Mouse (Mus musculus) embryo, embryonic 11 days (tissue): ENCODE results near the gene Ubxn7.

Experiments
- DNase-seq: peaks from one replicate; pipeline ENCODE4 v3.0.0-alpha.2; 2015

The Ubxn7 gene

GRCm38 (mm10) chr16:32384885-32385284 is 52.8 kb downstream of the Ubxn7 start:
- DNase-seq, result no peak

DNA sequence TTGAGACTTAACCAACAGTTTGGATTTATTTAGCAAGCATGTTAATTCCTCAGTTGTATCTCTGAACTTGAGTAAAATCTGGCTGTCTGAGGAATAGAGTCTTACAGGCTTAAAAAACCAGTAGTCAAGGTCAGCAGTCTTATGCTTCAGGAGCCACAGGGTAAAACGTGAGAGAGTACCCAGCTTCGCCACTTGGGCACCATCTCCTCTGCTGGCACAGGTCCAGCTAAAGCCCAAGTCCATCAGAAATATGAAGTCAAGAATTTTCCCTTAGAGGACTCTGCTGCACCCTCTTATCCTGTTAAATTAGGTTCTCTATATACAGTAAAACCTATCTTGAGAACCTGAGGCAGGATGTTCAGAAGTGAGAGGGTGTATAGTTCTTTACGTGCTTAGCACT is 54.8 kb downstream of the Ubxn7 start:
- no peak for DNase-seq

- no peak for DNase-seq
Observed at GRCm38 (mm10) chr16:32389049-32389448, 57.0 kb downstream of the Ubxn7 start.

DNA sequence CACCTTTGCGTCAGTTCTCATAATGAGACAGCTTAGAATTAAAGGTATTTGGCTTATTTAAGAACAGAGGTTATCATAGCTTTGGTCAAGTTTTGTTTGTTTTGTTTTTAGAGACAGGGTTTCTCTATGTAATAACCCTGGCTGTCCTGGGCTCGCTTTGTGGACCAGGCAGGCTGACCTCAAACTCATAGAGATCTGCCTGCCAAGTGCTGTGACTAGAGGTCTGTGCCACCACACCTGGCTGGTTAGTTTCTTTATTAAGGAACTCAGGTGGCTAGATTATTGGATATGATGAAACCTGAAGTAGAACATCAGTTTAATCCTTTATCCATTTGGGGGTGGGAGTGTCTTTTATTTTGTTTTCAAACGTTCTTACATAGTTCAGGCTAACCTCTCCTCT is 57.8 kb downstream of the Ubxn7 start:
- DNase-seq, result no peak

- DNase-seq, result no peak
Observed at GRCm38 (mm10) chr16:32390882-32391281, 58.8 kb downstream of the Ubxn7 start.

GRCm38 (mm10) chr16:32395679-32396540 is 63.9 kb downstream of the Ubxn7 start:
- DNase-seq, result no peak

GRCm38 (mm10) chr16:32396541-32396835 is 64.4 kb downstream of the Ubxn7 start:
- DNase-seq, result no peak

- DNase-seq, result no peak
Observed at GRCm38 (mm10) chr16:32398206-32398605, 66.1 kb downstream of the Ubxn7 start.

DNA sequence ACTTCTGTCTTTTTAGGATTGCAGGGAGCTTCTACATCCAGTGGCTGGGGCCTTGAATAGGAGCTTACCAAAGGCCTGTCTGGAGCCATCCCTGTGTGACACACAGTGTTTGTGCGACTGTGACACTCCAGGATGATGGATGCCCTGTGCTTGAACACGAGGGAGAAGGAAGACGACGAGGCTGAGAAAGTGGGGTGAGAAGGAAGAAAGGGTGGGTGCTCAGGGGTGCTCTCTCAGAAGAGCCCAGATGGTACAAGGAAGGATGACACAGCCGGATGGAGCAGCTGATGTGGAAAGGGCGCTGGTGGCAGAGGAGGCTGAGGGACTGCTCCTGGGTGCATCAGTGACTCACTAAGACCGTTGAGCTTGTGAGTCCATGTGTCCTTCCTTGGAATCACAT is 68.2 kb downstream of the Ubxn7 start, which contains the start of gene Tm4sf19:
Gene Tm4sf19 (plus strand): TSS at position 240 of the 400 bp plus-strand sequence.
- DNase-seq, result no peak

DNA sequence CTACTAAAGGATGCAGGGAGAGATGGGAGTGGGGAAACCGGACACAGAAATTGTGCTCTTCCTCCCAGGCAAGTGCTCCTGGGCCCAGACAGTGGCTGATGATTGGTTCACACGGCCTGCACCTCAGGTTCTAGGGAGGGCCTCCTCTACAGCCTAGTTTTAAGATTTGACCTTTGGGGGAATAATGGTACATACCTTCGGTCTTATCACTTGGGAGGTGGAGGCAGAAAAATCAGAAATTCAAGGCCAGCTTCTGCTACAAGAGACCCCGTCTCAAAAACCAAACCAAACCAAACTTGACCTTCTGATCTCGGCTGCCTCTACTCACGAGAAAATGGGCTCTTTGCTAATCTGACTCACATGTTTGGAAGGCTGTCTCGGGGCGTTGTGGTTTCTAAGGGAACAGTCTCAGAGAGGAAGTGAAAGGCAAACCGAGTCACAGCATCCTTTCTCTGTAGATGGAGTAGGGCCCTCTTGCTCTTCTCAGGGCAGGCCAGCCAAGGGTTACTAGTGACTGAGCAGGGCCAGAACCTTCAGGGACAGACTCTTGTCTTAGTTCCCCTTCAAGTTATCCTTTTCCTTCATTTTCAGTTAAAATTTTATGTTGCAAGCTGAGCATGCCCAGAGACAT is 69.4 kb downstream of the Ubxn7 start:
- DNase-seq, result no peak

DNA sequence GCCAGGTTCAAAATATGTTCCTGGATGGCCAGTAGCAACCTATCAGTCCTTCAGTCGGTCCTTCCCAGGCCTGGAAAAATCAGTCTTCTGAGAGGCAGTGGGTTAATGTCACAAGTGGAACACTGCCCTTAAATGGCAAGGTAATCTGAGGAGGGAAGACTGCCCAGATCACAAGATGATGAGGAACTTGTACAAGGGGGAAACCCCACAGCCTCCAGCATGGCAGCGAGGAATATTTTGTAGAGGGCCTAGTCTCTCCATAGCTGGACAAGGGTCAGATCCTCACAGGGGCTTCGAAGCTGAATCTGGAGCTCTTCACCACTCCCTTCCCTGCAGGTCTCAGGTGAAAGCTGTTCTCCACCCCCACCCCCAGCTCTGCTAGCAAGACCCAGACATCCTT is 70.8 kb downstream of the Ubxn7 start:
- no peak for DNase-seq

- DNase-seq, result no peak
Observed at GRCm38 (mm10) chr16:32405716-32406115, 73.7 kb downstream of the Ubxn7 start.

DNA sequence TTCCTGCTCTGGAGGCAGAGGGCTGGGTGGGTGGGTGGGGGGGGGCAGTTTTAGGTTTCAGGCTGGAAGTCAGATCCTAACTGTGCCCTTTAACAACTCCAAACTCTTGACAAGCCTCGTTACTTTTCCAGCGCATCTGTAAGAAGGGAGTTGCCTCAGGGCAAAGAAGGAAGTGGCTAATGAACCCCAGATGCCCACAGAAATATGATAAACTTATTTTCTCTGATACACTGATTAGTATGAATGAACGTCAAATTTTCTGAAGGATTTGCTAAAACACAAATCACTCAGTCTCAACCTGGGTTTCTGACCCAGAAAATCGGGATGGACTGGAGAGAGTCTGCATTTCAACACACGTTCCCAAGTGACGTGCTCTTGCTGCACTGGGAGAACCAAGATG is 74.6 kb downstream of the Ubxn7 start:
- peak; percentile 15 for DNase-seq

DNA sequence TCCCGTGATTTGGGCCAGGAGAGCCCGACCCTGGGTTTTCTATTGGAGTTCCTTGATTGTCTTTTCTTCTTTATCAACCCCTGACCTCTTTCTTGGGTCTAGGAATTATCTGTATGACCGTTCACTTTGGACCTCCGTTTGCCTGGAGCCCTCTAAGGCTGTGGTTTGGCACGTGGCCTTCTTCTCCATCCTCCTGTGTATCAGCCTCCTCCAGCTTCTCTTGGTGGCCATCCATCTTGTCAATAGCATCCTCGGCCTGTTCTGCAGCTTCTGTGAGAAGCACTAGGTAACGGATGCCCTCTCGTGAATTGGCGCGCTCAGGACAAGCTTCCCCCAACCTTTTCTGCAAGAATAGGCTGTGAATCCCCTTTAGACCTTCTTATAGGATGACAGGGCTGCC is 75.7 kb downstream of the Ubxn7 start:
- no peak for DNase-seq

DNA sequence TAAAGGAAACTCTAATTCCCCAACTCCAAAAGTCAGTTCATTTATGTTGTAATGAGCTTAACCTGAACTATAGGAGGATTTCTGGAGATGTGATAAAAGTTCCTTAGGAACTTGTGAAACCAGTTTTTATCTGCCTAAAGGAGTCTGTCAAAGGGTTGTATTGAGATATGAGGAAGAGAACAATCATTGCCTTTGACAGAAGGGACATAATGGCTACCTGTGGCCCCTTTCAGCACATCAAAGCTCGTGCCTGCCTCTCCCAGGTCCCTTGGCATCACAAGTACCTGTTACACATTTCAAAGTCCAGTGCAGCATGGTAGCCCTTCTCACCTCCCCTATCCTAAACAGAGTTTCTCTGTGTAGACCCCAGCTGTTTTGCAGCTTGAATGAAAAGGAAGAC is 85.4 kb downstream of the Ubxn7 start:
- no peak for DNase-seq

- peak; percentile 96 for DNase-seq
Observed at GRCm38 (mm10) chr16:32419517-32420483, 87.7 kb downstream of the Ubxn7 start, which contains the start of gene Tctex1d2. Gene Tctex1d2 (plus strand): TSS chr16:32419702.

DNA sequence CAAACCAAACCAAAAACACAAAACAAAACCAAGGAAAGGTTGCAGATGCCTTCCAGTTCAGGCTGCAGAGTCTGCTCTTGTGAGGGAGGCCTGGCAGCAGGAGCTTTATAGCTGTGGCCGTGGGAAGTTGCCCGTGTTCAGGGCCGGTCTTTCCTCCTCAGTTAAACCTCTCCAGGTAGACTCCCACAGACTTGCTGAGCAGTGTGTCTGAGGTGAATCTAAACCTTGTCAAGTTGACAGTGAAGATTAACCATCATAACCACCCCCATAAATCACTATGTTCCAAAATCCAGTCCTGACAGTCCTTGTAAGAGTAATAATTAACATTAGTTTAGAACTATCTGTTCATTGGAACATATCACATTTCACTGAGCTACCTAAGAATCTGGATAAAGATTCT is 95.4 kb downstream of the Ubxn7 start:
- no peak for DNase-seq

DNA sequence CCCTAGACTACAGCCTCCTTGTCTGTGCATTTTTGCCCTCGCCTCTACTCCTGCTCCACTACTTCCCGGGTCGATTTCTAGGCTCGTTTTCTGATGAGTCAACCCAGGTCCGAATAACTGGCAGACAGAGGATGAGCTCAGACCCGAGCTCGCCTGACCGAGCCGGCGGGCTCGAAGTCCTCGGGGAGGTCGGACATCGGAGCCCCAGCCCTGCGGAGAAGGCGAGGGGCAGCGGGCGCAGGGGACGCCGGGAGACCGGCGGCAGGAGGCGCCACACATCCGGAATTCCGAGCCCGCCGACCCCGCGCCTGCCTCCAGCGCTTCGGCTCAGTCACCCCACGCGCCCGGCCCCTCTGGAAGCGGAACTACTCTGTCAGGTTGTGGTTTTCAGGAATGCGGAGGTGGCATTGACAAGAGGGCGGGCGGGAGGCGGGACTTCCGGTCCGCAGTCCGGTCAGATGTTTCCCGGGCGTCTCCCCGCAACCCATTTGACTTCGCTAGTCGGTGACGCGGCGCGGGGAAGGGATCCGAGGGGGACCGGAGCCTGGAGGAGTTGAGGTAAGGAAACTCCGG is 98.5 kb downstream of the Ubxn7 start, which contains the start of gene Pcyt1a:
Gene Pcyt1a (plus strand): TSS at position 448 of the 573 bp plus-strand sequence.
- peak; percentile 96 for DNase-seq

- DNase-seq, result peak; percentile 50
Observed at GRCm38 (mm10) chr16:32431047-32431591, 99.1 kb downstream of the Ubxn7 start.

- DNase-seq, result no peak
Observed at GRCm38 (mm10) chr16:32431926-32432325, 99.9 kb downstream of the Ubxn7 start.

- DNase-seq, result no peak
Observed at GRCm38 (mm10) chr16:32433138-32433537, 101.1 kb downstream of the Ubxn7 start.

DNA sequence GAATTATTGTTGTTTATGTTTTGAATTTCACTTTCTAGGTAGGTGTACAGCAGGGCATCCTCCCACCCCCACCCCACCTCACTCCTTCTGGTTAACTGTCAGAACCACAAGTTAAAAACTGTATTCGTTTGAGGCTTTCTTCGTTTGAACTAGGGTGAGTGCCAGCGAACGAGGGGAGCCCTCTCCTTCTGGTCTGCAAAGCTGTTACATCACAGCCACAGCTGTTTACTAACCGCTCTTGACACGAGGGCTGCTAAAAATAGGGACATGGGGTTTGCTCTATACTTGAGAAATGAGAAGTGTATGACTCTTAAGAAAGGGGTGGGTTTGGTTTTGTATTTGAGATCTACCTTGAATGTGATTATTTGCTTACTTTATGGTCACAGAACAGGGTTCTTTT is 102.0 kb downstream of the Ubxn7 start:
- DNase-seq, result no peak
